Mouse (Mus musculus) kidney, embryonic 14.5 days (tissue): ENCODE measurements around the gene Myo10. TPM values are rescaled to one million over a fixed set of nuclear protein-coding genes. Genes with fewer than 3 reads are reported as not detected.

Experiments
- ATAC-seq: fragments of 200-750 bp; cut with Nextera tagmentation; 2 replicates; pipeline ENCODE4 v1.8.0; 2017; ENCODE audit warnings: moderate number of reproducible peaks, mild to moderate bottlenecking, moderate TSS enrichment, moderate library complexity; ENCODE audit not compliant: low FRiP score, low TSS enrichment
- H3K27ac ChIP-seq: fragments of 300-500 bp; sonication (generic); 2 replicates; pipeline ENCODE4 v1.5.1; 2014; ENCODE audit warnings: low read depth, mild to moderate bottlenecking, low read length, moderate library complexity, mixed read lengths
- H3K27me3 ChIP-seq: fragments of 300-500 bp; sonication (generic); 2 replicates; pipeline ENCODE4 v1.6.1; 2014; ENCODE audit warnings: mild to moderate bottlenecking, low read length; ENCODE audit not compliant: control insufficient read depth, insufficient read depth
- H3K36me3 ChIP-seq: fragments of 300-500 bp; sonication (generic); 2 replicates; pipeline ENCODE4 v1.6.1; 2014; ENCODE audit warnings: low read length, mixed read lengths; ENCODE audit not compliant: control insufficient read depth, insufficient read depth
- H3K4me1 ChIP-seq: fragments of 300-500 bp; sonication (generic); 2 replicates; pipeline ENCODE4 v1.6.1; 2014; ENCODE audit warnings: low read length, mixed read lengths; ENCODE audit not compliant: control insufficient read depth, insufficient read depth
- H3K4me2 ChIP-seq: fragments of 300-500 bp; sonication (generic); replicated peaks from 2 replicates; pipeline ENCODE4 v1.6.1; 2014; ENCODE audit warnings: low read depth, mild to moderate bottlenecking, low read length
- H3K4me3 ChIP-seq: fragments of 300-500 bp; sonication (generic); 2 replicates; pipeline ENCODE4 v1.5.1; 2014; ENCODE audit warnings: mild to moderate bottlenecking, low read length
- H3K9ac ChIP-seq: fragments of 300-500 bp; sonication (generic); 2 replicates; pipeline ENCODE4 v1.6.1; 2014; ENCODE audit warnings: low read depth, mild to moderate bottlenecking, low read length, moderate library complexity
- H3K9me3 ChIP-seq: fragments of 300-500 bp; sonication (generic); 2 replicates; pipeline ENCODE4 v1.6.1; 2016; ENCODE audit warnings: low read length; ENCODE audit not compliant: control insufficient read depth
- WGBS: fragments of 180-500 bp; shearing (Covaris S2); extraction: QIAGEN DNeasy Blood & Tissue Kit; methylation state at CpG from one replicate; pipeline ENCODE4 v1.1.7; 2014; 5-methylcytosine and 5-hydroxymethylcytosine counted together
- polyA plus RNA-seq: library from polyadenylated mRNA; unstranded; fragments of >200 nt; fragmentation: Nextera tagmentation; extraction: Ambion mirVana; gene quantifications from 2 replicates; pipeline ENCODE4 v1.2.1, GENCODE M21; 2014

Myo10 gene
- polyA plus RNA-seq, 1 experiment from 2014 or later, result 52.2 TPM

GRCm38 (mm10) chr15:25814535-25814934 is 192.2 kb downstream of the Myo10 start:
- Histone ChIP-seq H3K36me3 (peaks cover 41% of the 10 kb centered on the region), H3K9ac (no peak overlapping the region), H3K4me1 (0 out of 2 replicates have a peak, but pooled peaks cover 3% of the 10 kb centered on the region), H3K4me2 (no peak overlapping the region), H3K4me3 (no peak overlapping the region), H3K27me3 (no peaks in the 10 kb centered on the region), H3K27ac (no peak overlapping the region), H3K9me3 (peaks cover 5% of the 10 kb centered on the region; the same call in 1 of the 2 replicates)
- WGBS, result 82% methylated on average over 3 of the region's 3 CpGs
- ATAC-seq, result no peak

GRCm38 (mm10) chr15:25817191-25817590 is 194.9 kb downstream of the Myo10 start:
- H3K27me3 ChIP-seq, result no peaks in the 10 kb centered on the region
- no peak overlapping the region for H3K27ac ChIP-seq
- no peak overlapping the region for H3K4me2 ChIP-seq
- 91% methylated on average over 2 of the region's 2 CpGs for WGBS
- peaks cover 5% of the 10 kb centered on the region; the same call in 1 of the 2 replicates for H3K9me3 ChIP-seq
- no peak overlapping the region for H3K9ac ChIP-seq
- ATAC-seq, result no peak
- no peak overlapping the region for H3K4me3 ChIP-seq
- H3K36me3 ChIP-seq, result peaks cover 15% of the 10 kb centered on the region
- H3K4me1 ChIP-seq, result 0 out of 2 replicates have a peak, but pooled peaks cover under 1% of the 10 kb centered on the region

GRCm38 (mm10) chr15:25821981-25822380 is 199.7 kb downstream of the Myo10 start:
- Histone ChIP-seq H3K4me1 (no peaks in the 10 kb centered on the region), H3K4me2 (no peak overlapping the region), H3K9me3 (no peaks in the 10 kb centered on the region; the same call in 1 of the 2 replicates), H3K4me3 (no peak overlapping the region), H3K36me3 (no peaks in the 10 kb centered on the region), H3K9ac (no peak overlapping the region), H3K27ac (no peak overlapping the region), H3K27me3 (no peaks in the 10 kb centered on the region)
- no peak for ATAC-seq

- Histone ChIP-seq H3K27me3 (no peaks in the 10 kb centered on the region), H3K4me3 (no peak overlapping the region), H3K4me2 (no peak overlapping the region), H3K9me3 (no peaks in the 10 kb centered on the region; the same call in 1 of the 2 replicates), H3K4me1 (no peaks in the 10 kb centered on the region), H3K9ac (no peak overlapping the region), H3K27ac (no peak overlapping the region), H3K36me3 (no peaks in the 10 kb centered on the region)
- no peak for ATAC-seq
- WGBS, result 52% methylated on average over 3 of the region's 3 CpGs
Measured at GRCm38 (mm10) chr15:25822656-25823055, 200.3 kb downstream of the Myo10 start.

- Histone ChIP-seq H3K4me3 (no peak overlapping the region), H3K36me3 (no peaks in the 10 kb centered on the region), H3K9me3 (no peaks in the 10 kb centered on the region), H3K27me3 (no peaks in the 10 kb centered on the region), H3K9ac (no peak overlapping the region), H3K4me2 (no peak overlapping the region), H3K4me1 (no peaks in the 10 kb centered on the region), H3K27ac (no peak overlapping the region)
- WGBS, result 67% methylated on average over 8 of the region's 8 CpGs
- peak; percentile 24; the same call in 1 of the 2 replicates for ATAC-seq
Measured at GRCm38 (mm10) chr15:25826531-25826961, 204.2 kb downstream of the Myo10 start.

- Histone ChIP-seq H3K27ac (no peak overlapping the region), H3K4me3 (no peak overlapping the region), H3K36me3 (no peaks in the 10 kb centered on the region), H3K27me3 (no peaks in the 10 kb centered on the region), H3K9ac (no peak overlapping the region), H3K4me2 (no peak overlapping the region), H3K9me3 (no peaks in the 10 kb centered on the region), H3K4me1 (no peaks in the 10 kb centered on the region)
- WGBS, result 60% methylated on average over 10 of the region's 10 CpGs
- ATAC-seq, result no peak
Measured at GRCm38 (mm10) chr15:25828464-25828863, 206.1 kb downstream of the Myo10 start.

GRCm38 (mm10) chr15:25830426-25830825 is 208.1 kb downstream of the Myo10 start:
- Histone ChIP-seq H3K9ac (no peak overlapping the region), H3K36me3 (no peaks in the 10 kb centered on the region), H3K27ac (no peak overlapping the region), H3K9me3 (no peaks in the 10 kb centered on the region), H3K27me3 (no peaks in the 10 kb centered on the region), H3K4me1 (no peaks in the 10 kb centered on the region), H3K4me2 (no peak overlapping the region), H3K4me3 (no peak overlapping the region)
- no peak for ATAC-seq
- WGBS, result 62% methylated on average over 2 of the region's 2 CpGs

GRCm38 (mm10) chr15:25834282-25834681 is 212.0 kb downstream of the Myo10 start:
- no peaks in the 10 kb centered on the region for H3K4me1 ChIP-seq
- H3K27ac ChIP-seq, result no peak overlapping the region
- H3K36me3 ChIP-seq, result no peaks in the 10 kb centered on the region
- H3K4me2 ChIP-seq, result no peak overlapping the region
- no peak overlapping the region for H3K4me3 ChIP-seq
- 0 out of 2 replicates have a peak, but pooled peaks cover 4% of the 10 kb centered on the region for H3K9me3 ChIP-seq
- no peak for ATAC-seq
- no peaks in the 10 kb centered on the region for H3K27me3 ChIP-seq
- WGBS, result 97% methylated on average over 2 of the region's 2 CpGs
- no peak overlapping the region for H3K9ac ChIP-seq

- 80% methylated on average over 17 of the region's 17 CpGs for WGBS
- ATAC-seq, result no peak
Measured at GRCm38 (mm10) chr15:25834920-25835674, 212.8 kb downstream of the Myo10 start.

More at GRCm38 (mm10) chr15:25834920-25835674, 212.8 kb downstream of the Myo10 start:
- Histone ChIP-seq H3K4me3 (no peak overlapping the region), H3K9ac (no peak overlapping the region), H3K27me3 (no peaks in the 10 kb centered on the region), H3K9me3 (0 out of 2 replicates have a peak, but pooled peaks cover 4% of the 10 kb centered on the region), H3K4me2 (no peak overlapping the region), H3K36me3 (no peaks in the 10 kb centered on the region), H3K4me1 (no peaks in the 10 kb centered on the region), H3K27ac (no peak overlapping the region)
